9 mouse cellular contexts compared by ENCODE assay signal in the genomic region with DNA sequence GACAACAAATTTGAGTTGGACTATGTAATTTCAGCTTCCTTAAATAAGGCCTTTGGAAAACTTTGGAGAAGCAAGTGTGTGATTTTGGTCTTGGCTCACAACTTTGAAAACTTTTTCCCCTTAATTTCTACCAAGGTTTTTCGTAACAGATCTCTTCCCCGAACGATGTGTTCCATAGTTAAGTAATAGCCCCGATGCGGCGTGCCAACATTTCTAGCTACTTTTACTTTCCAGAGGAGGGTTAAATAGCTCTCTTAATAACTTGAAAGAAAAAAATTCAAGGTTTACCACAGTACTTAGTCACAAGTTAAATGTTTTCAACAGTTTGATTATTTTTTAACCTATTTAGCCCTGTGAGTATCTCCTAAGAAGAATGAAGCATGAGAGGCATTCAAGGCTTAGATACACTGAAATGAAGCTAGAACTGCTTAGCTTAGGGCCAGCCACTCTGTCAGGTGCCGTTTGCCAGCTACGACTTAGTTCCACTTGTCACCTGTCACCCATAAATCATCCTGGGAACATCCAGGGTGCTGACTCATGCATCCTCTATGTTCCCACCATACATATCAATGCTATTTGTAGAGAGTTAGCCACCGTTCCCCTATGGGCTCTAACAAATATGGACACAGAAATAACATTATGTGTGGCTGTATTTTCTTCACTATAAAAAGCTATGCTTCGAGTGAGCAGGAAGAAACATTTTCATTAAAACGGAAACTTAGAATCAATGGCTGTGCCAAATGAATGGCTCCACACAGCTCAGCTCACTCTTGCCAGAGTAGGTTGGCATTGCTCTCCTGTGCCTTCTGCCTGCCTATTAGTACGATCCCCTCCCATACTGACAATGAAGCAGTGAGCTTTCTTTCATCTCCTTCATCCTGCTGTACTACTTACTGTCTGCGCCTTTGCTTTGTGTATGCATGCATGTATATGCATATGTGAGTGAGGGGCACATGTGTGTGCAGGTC.
A peak's percentile ranks its signal among the peaks of the same experiment; 100 is the strongest.
DNase-seq lines count a peak whose midpoint lies in the region.
"Had no signal": no experiment of that assay in that cellular context is flagged by ENCODE, and none has a peak within 500 bp of the region (broad histone marks: within the 10 kb centered on the region; RNA-seq: fewer than 3 reads in every experiment).

No protein-coding gene starts in this region.

- intact Hi-C loops in gastrocnemius, postnatal 14 days (cut with DNase I; ENCODE audit: low total_unique reads), result no loop called here
- intact Hi-C loops in left cerebral cortex, postnatal 4 days (cut with DNase I), result no loop called here

- peak; percentile 45 to 59 for DNase-seq in cerebellum, postnatal 14 days
- no peak for DNase-seq in cerebellum, adult 11-12 months
- peak; percentile 83 for DNase-seq in kidney, adult 9 months
- DNase-seq in kidney, postnatal 10 days, result no peak
- peak; percentile 61 for DNase-seq in brain, adult 2 months (ENCODE audit: low read depth, low spot score)
- peak; percentile 46 for DNase-seq in gastrocnemius, postnatal 14 days
- DNase-seq in left cerebral cortex, postnatal 4 days, result no peak
- no peak for DNase-seq in spleen, postnatal 36 days (ENCODE audit: low spot score in 2 of 2)
- DNase-seq: lung, postnatal 10 days had no signal

Comparison
In these comparisons a context has a peak if more than half of its experiments do, and no peak if none do; other contexts are left out.
1. DNase-seq: peak in cerebellum, postnatal 14 days (2 of 2), kidney, adult 9 months (single experiment), brain, adult 2 months (single experiment) and gastrocnemius, postnatal 14 days (single experiment); none in cerebellum, adult 11-12 months (single experiment), kidney, postnatal 10 days (single experiment), left cerebral cortex, postnatal 4 days (single experiment) and spleen, postnatal 36 days (0 of 2).